Mouse (Mus musculus) CH12.LX (cell line): ENCODE measurements around the gene Taf12. TPM values are rescaled to one million over a fixed set of nuclear protein-coding genes. Genes with fewer than 3 reads are reported as not detected.

Experiments used
- DNase-seq: peaks from one replicate; pipeline ENCODE4 v3.0.0-alpha.2; 2013; ENCODE audit errors: extremely low read depth
- H3K27ac ChIP-seq: 2 replicates; pipeline ENCODE4 v1.5.1; 2012; ENCODE audit warnings: low read depth, mild to moderate bottlenecking, control low read depth, moderate library complexity; ENCODE audit not compliant: insufficient read depth
- H3K27me3 ChIP-seq: replicated peaks from 2 replicates; pipeline ENCODE3; 2012; ENCODE audit warnings: inconsistent platforms
- H3K36me3 ChIP-seq, 2 experiments: replicated peaks in 1 of 2; 2 replicates each; pipeline versions ENCODE3 to v1.6.1; 2012; ENCODE audit warnings: inconsistent platforms in 1 of 2, low read length in 1 of 2, mild to moderate bottlenecking in 1 of 2, mixed read lengths in 1 of 2, moderate library complexity in 1 of 2; ENCODE audit not compliant: control insufficient read depth in 1 of 2, insufficient read depth in 1 of 2
- H3K4me1 ChIP-seq, 2 experiments: 2 replicates each; pipeline ENCODE4 v1.6.1; 2012; ENCODE audit warnings: inconsistent platforms in 1 of 2, moderate library complexity in 1 of 2; ENCODE audit not compliant: insufficient read depth in 2 of 2, control insufficient read depth in 1 of 2
- H3K4me2 ChIP-seq: 2 replicates; pipeline ENCODE4 v1.6.1; 2012; ENCODE audit warnings: low read depth, mild to moderate bottlenecking, control low read depth; ENCODE audit not compliant: poor library complexity, insufficient read depth, severe bottlenecking
- H3K4me3 ChIP-seq, 3 experiments: fragments of 150-350 bp in 1 of 3; sonication (generic) in 1 of 3; replicated peaks in 1 of 3; 2 replicates each; pipeline versions ENCODE3 to v1.5.1; 2011 to 2012; ENCODE audit warnings: low read depth in 2 of 3, low read length in 2 of 3, mild to moderate bottlenecking in 2 of 3, moderate library complexity in 2 of 3, control low read depth in 1 of 3, improper control_type of control experiment in 1 of 3, inconsistent platforms in 1 of 3, mixed read lengths in 1 of 3; ENCODE audit not compliant: poor library complexity in 1 of 3
- H3K79me2 ChIP-seq: replicated peaks from 2 replicates; pipeline ENCODE4 v1.6.1; 2012; ENCODE audit warnings: mild to moderate bottlenecking, moderate library complexity; ENCODE audit not compliant: control insufficient read depth, poor library complexity, insufficient read depth, severe bottlenecking; ENCODE audit errors: extremely low read depth
- H3K9ac ChIP-seq: 2 replicates; pipeline ENCODE4 v1.6.1; 2012; ENCODE audit warnings: low read depth, mild to moderate bottlenecking, control low read depth, moderate library complexity; ENCODE audit not compliant: insufficient read depth
- H3K9me3 ChIP-seq: replicated peaks from 2 replicates; pipeline ENCODE3; 2012; ENCODE audit warnings: low read length, inconsistent platforms, mixed read lengths
- CHD1 ChIP-seq: IDR thresholded peaks from 2 replicates; pipeline ENCODE4 v1.6.1; 2012; ENCODE audit warnings: low read depth, low read length, improper control_type of control experiment, inconsistent platforms
- CHD2 ChIP-seq: IDR thresholded peaks from 2 replicates; pipeline ENCODE4 v1.6.1; 2011; ENCODE audit warnings: low read length, improper control_type of control experiment
- ELF1 ChIP-seq: IDR thresholded peaks from 2 replicates; pipeline ENCODE4 v1.6.1; 2014; ENCODE audit warnings: low read depth, mild to moderate bottlenecking, inconsistent platforms, low read length, improper control_type of control experiment
- EP300 ChIP-seq: IDR thresholded peaks from 2 replicates; pipeline ENCODE4 v1.6.1; 2011; ENCODE audit warnings: low read length, improper control_type of control experiment
- ETS1 ChIP-seq: conservative IDR thresholded peaks from 2 replicates; pipeline ENCODE4 v1.6.1; 2012; ENCODE audit warnings: low read depth, mild to moderate bottlenecking, inconsistent platforms, low read length, improper control_type of control experiment, moderate library complexity
- JUND ChIP-seq: conservative IDR thresholded peaks from 2 replicates; pipeline ENCODE4 v1.6.1; 2011; ENCODE audit warnings: low read depth, low read length, improper control_type of control experiment
- KAT2A ChIP-seq: IDR thresholded peaks from 2 replicates; pipeline ENCODE4 v1.6.1; 2012; ENCODE audit warnings: low read length, improper control_type of control experiment, inconsistent platforms; ENCODE audit not compliant: insufficient replicate concordance
- MAFK ChIP-seq: IDR thresholded peaks from 2 replicates; pipeline ENCODE4 v1.6.1; 2011; ENCODE audit warnings: low read length, improper control_type of control experiment; ENCODE audit not compliant: insufficient replicate concordance
- MAX ChIP-seq: IDR thresholded peaks from 2 replicates; pipeline ENCODE4 v1.6.1; 2011; ENCODE audit warnings: low read length, improper control_type of control experiment
- MAZ ChIP-seq: IDR thresholded peaks from 2 replicates; pipeline ENCODE4 v1.6.1; 2012; ENCODE audit warnings: low read depth, mild to moderate bottlenecking, inconsistent platforms, low read length, improper control_type of control experiment, moderate library complexity
- MXI1 ChIP-seq: IDR thresholded peaks from 2 replicates; pipeline ENCODE4 v1.6.1; 2011; ENCODE audit warnings: mild to moderate bottlenecking, low read depth, low read length, improper control_type of control experiment
- MYC ChIP-seq: IDR thresholded peaks from 2 replicates; pipeline ENCODE4 v1.6.1; 2011; ENCODE audit warnings: low read depth, mild to moderate bottlenecking, improper control_type of control experiment, low read length
- POLR2AphosphoS2 ChIP-seq: IDR thresholded peaks from 2 replicates; pipeline ENCODE4 v1.6.1; 2011; ENCODE audit warnings: low read depth, low read length, improper control_type of control experiment
- RCOR1 ChIP-seq: conservative IDR thresholded peaks from 2 replicates; pipeline ENCODE4 v1.6.1; 2012; ENCODE audit warnings: low read depth, mild to moderate bottlenecking, inconsistent platforms, low read length, improper control_type of control experiment
- SIN3A ChIP-seq: IDR thresholded peaks from 2 replicates; pipeline ENCODE4 v1.6.1; 2012; ENCODE audit warnings: low read length, improper control_type of control experiment, inconsistent platforms
- SMC3 ChIP-seq: IDR thresholded peaks from 2 replicates; pipeline ENCODE4 v1.6.1; 2011; ENCODE audit warnings: low read depth, low read length, improper control_type of control experiment
- TBP ChIP-seq: conservative IDR thresholded peaks from 2 replicates; pipeline ENCODE4 v1.6.1; 2011; ENCODE audit warnings: low read depth, low read length, improper control_type of control experiment
- USF1 ChIP-seq: IDR thresholded peaks from 2 replicates; pipeline ENCODE4 v1.6.1; 2014; ENCODE audit warnings: low read depth, mild to moderate bottlenecking, inconsistent platforms, low read length, improper control_type of control experiment
- USF2 ChIP-seq: conservative IDR thresholded peaks from 2 replicates; pipeline ENCODE4 v1.6.1; 2011; ENCODE audit warnings: low read depth, low read length, improper control_type of control experiment
- ZC3H11A ChIP-seq: IDR thresholded peaks from 2 replicates; pipeline ENCODE4 v1.6.1; 2012; ENCODE audit warnings: low read depth, mild to moderate bottlenecking, inconsistent platforms, low read length, improper control_type of control experiment
- ZKSCAN1 ChIP-seq: IDR thresholded peaks from 2 replicates; pipeline ENCODE4 v1.6.1; 2012; ENCODE audit warnings: low read depth, inconsistent platforms, low read length, improper control_type of control experiment, borderline replicate concordance
- ZMIZ1 ChIP-seq: IDR thresholded peaks from 2 replicates; pipeline ENCODE4 v1.6.1; 2012; ENCODE audit warnings: low read depth, mild to moderate bottlenecking, inconsistent platforms, low read length, improper control_type of control experiment
- dilution Hi-C: fragments of 300-500 bp; cut with MboI; formaldehyde crosslinking; loops from 2 replicates; pipeline ENCODE4 v1.14.3; 2020; ENCODE audit warnings: low sequenced_read_pairs; ENCODE audit not compliant: extremely low pct_unique_long_range_greater_than_20kb, extremely low pct_ligation_motif_present
- in situ Hi-C: fragments of 300-500 bp; cut with MboI; formaldehyde crosslinking; loops from 3 replicates; pipeline ENCODE4 v1.14.3; 2019; ENCODE audit warnings: low sequenced_read_pairs, low pct_ligation_motif_present, low pct_unique_long_range_greater_than_20kb, mixed read lengths
- polyA plus RNA-seq: library from polyadenylated mRNA; unstranded; fragments of >175 nt; gene quantifications from 2 replicates; pipeline ENCODE4 v1.2.1, GENCODE M21; 2012; ENCODE audit warnings: low read depth; ENCODE audit not compliant: insufficient read length
- total RNA-seq, 2 experiments: library from RNA; depleted of rRNA; stranded (reverse); fragments of 300-350 nt in 1 of 2; fragments of >200 nt in 1 of 2; gene quantifications; 2 replicates each; pipeline ENCODE4 v1.2.3; 2012 to 2014

The Taf12 gene
- total and polyA plus RNA-seq, 3 experiments = 29.8 to 74.7 (median 47.8) TPM

- H3K9me3 ChIP-seq = no peaks in the 10 kb centered on the region
- no peak overlapping the region for H3K4me3 ChIP-seq
- DNase-seq = no peak
- H3K4me1 ChIP-seq = peaks cover 9 to 37% of the 10 kb centered on the region in 2 experiments
- H3K36me3 ChIP-seq = peaks cover 0 to 21% of the 10 kb centered on the region in 2 experiments
- no peak overlapping the region for H3K4me2 ChIP-seq
- H3K79me2 ChIP-seq = peaks cover 31% of the 10 kb centered on the region
- H3K9ac ChIP-seq = no peak overlapping the region
- H3K27me3 ChIP-seq = no peaks in the 10 kb centered on the region
- dilution Hi-C loops = no loop called here
- in situ Hi-C loops = no loop called here
- no peak overlapping the region for H3K27ac ChIP-seq
- no peak for TF ChIP-seq ZC3H11A
- TF ChIP-seq ELF1 = no peak
- TF ChIP-seq MAZ = no peak
- no peak for TF ChIP-seq SMC3
- TF ChIP-seq JUND = no peak
- no peak for TF ChIP-seq POLR2AphosphoS2
- no peak for TF ChIP-seq MAFK
- TF ChIP-seq ZKSCAN1 = no peak
Measured at GRCm38 (mm10) chr4:132256384-132256783, 17.8 kb upstream of the Taf12 start.

DNA sequence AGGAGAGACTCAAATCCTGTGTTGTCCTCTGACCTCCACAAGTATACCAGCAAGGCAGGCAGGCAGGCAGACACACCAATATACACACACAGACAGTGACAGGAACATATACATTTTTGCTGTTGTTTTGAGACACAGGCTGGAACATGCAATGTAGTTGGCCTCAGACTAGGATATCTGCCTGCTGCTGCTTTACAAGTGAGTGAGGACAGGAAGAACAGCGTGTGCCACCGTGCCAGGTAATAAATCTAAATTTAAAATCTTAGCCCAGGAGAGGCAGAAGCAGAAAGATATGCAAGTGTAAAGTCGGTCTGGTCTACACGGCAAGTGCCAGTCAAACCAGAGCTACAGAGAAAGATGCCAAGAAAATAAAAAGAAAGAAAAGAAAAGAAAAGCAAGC is 14.9 kb upstream of the Taf12 start:
- in situ Hi-C loops (no loop called here), dilution Hi-C loops (no loop called here)
- Histone ChIP-seq H3K36me3 (peaks cover 0 to 24% of the 10 kb centered on the region in 2 experiments), H3K27me3 (no peaks in the 10 kb centered on the region), H3K9me3 (no peaks in the 10 kb centered on the region), H3K79me2 (peaks cover 31% of the 10 kb centered on the region), H3K9ac (no peak overlapping the region), H3K4me1 (peaks cover 5 to 17% of the 10 kb centered on the region in 2 experiments), H3K4me2 (no peak overlapping the region), H3K27ac (no peak overlapping the region), H3K4me3 (no peak overlapping the region)
- no peak for DNase-seq
- TF ChIP-seq MYC = no peak
- TF ChIP-seq MXI1 = no peak

GRCm38 (mm10) chr4:132260404-132261379 is 13.5 kb upstream of the Taf12 start:
- H3K36me3 ChIP-seq = peaks cover 0 to 31% of the 10 kb centered on the region in 2 experiments
- H3K4me1 ChIP-seq = peaks cover 5 to 16% of the 10 kb centered on the region in 2 experiments; a peak in 3 of 4 replicates
- H3K9ac ChIP-seq = peak overlapping the region; percentile 98
- no peak for DNase-seq
- peak overlapping the region; percentile 26 for H3K4me2 ChIP-seq
- dilution Hi-C loops = no loop called here
- peaks cover 2% of the 10 kb centered on the region for H3K9me3 ChIP-seq
- H3K27ac ChIP-seq = peak overlapping the region; percentile 82
- peaks cover 24% of the 10 kb centered on the region for H3K79me2 ChIP-seq
- peak overlapping the region; percentile 72 to 90 (median 87) for H3K4me3 ChIP-seq
- no peaks in the 10 kb centered on the region for H3K27me3 ChIP-seq
- in situ Hi-C loops = no loop called here
- TF ChIP-seq USF1 = no peak
- no peak for TF ChIP-seq ZC3H11A
- TF ChIP-seq ZMIZ1 = peak; percentile 39; the same call in 1 of the 2 replicates
- no peak for TF ChIP-seq ZKSCAN1
- no peak for TF ChIP-seq MXI1
- no peak for TF ChIP-seq EP300
- TF ChIP-seq SIN3A = peak; percentile 59; the same call in 1 of the 2 replicates
- TF ChIP-seq CHD1 = no peak
- no peak for TF ChIP-seq ETS1
- no peak for TF ChIP-seq MAX
- no peak for TF ChIP-seq MAFK
- TF ChIP-seq MAZ = no peak; the same call in 1 of the 2 replicates
- peak; percentile 56 for TF ChIP-seq CHD2
- 0 out of 2 replicates have a peak, but pooled peaks have one; percentile 30 for TF ChIP-seq POLR2AphosphoS2
- TF ChIP-seq RCOR1 = no peak
- no peak for TF ChIP-seq JUND
- no peak for TF ChIP-seq KAT2A
- TF ChIP-seq USF2 = no peak
- peak; percentile 91 for TF ChIP-seq ELF1
- TF ChIP-seq TBP = 0 out of 2 replicates have a peak, but pooled peaks have one; percentile 57
- no peak; the same call in 1 of the 2 replicates for TF ChIP-seq MYC
